Mouse (Mus musculus) c-Kit-positive CD71-positive TER-119-positive erythroid progenitor cells, embryonic 14.5 days (primary cell): ENCODE measurements around the gene Sync.
A peak's percentile ranks its signal among the peaks of the same experiment; 100 is the strongest.

Experiments used
- DNase-seq: peaks from one replicate; pipeline ENCODE4 v3.0.0-alpha.2; 2013; ENCODE audit warnings: low spot score

Gene Sync

GRCm38 (mm10) chr4:129263225-129264021 lies 24.0 kb upstream of the Sync start:
- peak; percentile 73 for DNase-seq

- DNase-seq: no peak
Measured at GRCm38 (mm10) chr4:129266191-129266590, 21.2 kb upstream of the Sync start.

- DNase-seq: no peak
Measured at GRCm38 (mm10) chr4:129266821-129267220, 20.6 kb upstream of the Sync start.

DNA sequence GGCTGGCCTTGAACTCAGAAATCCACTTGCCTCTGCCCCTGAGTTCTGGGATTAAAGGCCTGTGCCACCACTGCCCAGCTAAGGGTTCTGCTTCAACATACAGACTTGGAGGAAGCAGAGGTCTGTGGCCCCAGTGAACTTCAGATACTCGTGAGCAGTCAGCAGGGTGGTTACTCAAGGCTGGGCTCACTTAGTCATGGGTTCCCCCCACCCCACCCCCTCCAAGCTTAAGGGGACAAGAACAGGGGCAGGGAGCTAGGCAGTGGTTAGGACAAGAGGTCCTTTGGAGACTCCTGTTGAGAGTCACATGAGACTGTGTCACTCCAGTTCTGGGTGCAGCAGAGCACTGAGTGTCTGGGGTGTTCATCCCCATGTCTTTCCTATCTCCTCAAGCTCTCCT lies 18.7 kb upstream of the Sync start:
- no peak for DNase-seq

GRCm38 (mm10) chr4:129271991-129272755 lies 15.2 kb upstream of the Sync start:
- DNase-seq: no peak

DNA sequence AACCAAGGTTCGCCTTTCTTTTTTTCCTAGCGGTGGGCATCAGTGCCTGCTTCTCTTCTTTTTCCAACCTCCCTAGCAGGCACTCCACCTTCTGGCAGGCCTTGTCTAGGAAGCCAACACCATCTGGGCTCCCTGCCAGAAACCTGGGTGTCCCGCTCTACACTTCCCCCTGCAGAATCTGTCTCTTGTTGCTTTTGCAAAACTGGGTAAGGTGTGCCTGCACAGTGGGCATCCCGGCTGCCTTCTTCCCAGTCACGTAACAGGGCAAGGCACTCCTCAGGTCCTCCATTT lies 14.7 kb upstream of the Sync start:
- no peak for DNase-seq

GRCm38 (mm10) chr4:129276453-129276865 lies 11.0 kb upstream of the Sync start:
- peak; percentile 93 for DNase-seq

DNA sequence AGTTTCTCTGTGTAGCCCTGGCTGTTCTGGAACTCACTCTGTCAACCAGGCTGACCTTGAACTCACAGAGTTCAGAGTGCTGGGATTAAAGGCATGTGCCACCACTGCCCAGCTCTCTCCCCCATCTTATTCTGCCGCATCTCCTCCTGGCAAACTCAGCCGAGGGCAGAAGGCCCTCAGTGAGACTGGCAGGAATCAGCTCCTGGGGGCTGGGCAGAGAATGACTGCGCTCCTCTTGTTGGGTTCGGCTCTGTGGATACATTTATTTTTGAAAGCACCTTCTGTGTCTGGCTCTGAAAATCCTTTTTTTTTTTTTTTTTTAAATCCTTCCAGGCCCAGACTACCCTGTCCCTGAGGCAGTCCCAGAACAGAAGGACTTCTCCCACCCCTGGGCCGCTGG lies 4.6 kb upstream of the Sync start:
- no peak for DNase-seq

GRCm38 (mm10) chr4:129283226-129283625 lies 4.2 kb upstream of the Sync start:
- DNase-seq: no peak

- DNase-seq: no peak
Measured at GRCm38 (mm10) chr4:129284685-129285084, 2.7 kb upstream of the Sync start.

DNA sequence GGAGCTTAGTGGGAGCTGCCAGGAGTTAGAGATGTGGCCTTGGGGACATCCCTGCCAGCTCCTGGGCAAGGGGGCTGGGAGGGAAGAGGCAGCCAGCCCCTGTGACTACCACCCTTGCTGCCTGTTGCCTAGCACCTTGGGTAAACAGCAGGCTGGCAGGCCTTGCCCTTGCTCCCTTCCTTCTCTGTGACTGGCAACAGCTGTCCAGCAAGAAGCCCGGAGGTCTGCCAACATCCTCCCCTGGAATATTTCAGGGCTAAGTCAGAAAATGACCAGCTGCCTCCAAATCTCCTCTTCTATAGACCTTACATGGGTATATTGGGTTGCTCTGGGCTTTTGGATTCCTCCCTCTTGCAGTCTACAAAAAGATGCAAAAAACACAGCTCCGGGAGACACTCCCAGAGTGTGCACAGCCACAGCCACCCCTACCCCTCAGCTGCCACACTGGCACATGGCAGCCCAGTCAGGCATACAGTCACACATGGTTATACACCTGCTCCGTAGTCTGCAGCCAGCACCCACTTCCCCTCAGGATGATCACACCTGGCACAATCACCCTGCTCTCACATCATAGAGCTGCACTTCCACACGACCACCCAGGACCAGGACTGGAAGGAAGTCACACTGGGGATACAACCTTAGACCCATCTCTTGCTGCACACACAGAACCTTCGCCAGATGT lies 1.3 kb upstream of the Sync start:
- no peak for DNase-seq

DNA sequence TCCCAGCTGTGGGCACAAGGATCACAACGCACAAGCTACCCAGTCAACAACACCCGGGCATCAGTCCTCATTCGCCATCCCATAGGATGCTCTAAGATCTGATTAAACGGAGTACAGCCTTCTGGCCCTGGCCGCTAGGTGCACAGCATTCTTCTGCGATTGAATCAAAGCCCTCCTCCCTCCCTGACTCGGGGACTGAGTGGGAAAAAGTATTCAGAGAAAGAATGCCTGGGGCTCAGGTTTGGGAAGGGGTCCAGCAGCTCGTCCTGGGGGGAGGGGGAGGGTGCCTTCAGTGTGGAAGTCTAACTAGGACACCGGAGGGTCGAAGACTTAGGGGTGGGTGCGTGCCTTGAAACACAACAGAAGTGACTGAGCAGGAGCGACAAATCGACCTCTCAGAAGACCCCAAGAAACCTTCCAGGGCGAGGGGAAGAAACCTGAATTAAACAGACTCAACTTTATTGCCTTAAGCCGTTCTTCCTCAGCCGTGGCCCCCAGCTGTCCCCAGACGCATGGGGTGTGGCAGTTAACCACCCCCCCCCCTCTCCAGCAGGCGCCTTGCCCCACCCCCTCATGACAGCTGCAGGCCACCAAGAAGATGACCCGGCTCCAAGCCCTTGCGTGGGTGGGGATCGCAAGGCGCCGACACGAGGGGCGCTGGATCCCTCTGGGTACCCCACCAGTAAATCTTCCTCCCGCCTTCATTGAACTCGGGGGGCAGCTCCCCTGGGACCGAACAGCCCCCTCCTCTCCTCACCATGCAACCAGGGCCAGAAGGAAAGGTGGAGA lies 540 bp upstream of the Sync start:
- no peak for DNase-seq

DNA sequence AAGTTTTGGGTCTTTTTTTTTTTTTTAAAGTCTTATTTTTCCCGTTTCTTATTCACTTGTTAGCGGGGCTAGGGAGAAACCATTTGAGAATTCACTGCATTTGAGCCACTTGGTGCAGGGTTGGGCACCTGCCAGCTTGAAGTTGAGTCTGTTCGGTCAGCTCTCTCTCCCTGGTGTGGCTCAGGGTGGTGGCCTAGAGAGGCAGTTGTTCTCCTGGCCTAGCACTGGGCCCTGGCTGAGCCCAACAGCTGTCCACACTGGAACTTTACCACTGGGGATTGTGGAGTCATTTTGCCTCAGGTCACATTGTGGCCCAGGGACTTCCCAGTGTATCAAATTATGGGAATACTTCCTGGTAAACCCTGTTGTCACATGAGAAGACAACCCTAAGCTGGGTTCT lies 650 bp downstream of the Sync start:
- no peak for DNase-seq

- DNase-seq: no peak
Measured at GRCm38 (mm10) chr4:129289671-129290070, 2.3 kb downstream of the Sync start.

GRCm38 (mm10) chr4:129292831-129293230 lies 5.4 kb downstream of the Sync start:
- DNase-seq: no peak

- DNase-seq: no peak
Measured at GRCm38 (mm10) chr4:129293702-129294101, 6.3 kb downstream of the Sync start.

- no peak for DNase-seq
Measured at GRCm38 (mm10) chr4:129295188-129295587, 7.8 kb downstream of the Sync start.

GRCm38 (mm10) chr4:129296066-129296465 lies 8.6 kb downstream of the Sync start:
- DNase-seq: no peak

GRCm38 (mm10) chr4:129297724-129298123 lies 10.3 kb downstream of the Sync start:
- no peak for DNase-seq

DNA sequence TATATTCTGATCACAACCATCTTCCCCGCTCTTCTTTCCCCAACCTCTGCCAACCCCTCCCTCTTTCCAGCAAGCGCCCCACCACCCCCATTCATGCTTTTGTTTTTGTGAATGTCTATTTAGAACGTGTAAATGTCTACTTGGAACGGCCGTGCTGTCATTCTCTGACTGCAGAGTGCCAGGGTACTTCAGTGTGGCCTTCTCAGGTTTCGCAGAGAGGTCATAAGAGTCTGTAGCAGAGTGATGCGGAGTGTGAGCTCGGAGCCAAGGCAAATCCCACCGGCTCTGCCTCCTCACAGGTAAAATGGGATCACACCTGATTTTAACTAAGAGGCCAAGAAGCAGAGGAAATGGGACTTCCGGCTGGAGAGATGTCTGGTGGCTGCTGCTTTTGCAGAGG lies 11.7 kb downstream of the Sync start:
- DNase-seq: no peak

DNA sequence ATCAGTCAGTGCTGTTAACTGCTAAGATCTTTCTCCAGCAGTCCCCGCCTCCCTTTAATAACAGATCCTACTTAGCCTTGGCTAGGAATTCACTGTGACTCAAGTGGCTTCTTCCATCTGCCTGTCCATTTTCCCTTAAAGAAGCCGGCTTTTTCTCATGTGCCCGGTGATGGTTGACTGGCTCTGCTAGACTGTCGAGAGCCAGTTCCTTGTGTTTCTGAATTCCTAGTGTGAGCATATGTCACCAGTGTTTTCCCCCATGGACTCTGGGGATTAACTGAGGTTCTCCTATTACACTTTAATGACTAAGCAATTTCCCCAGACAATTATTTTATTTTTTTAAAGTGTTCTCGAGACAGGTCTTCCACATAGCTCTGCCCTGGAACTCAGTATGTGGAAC lies 16.0 kb downstream of the Sync start:
- DNase-seq: no peak

GRCm38 (mm10) chr4:129303816-129304215 lies 16.4 kb downstream of the Sync start:
- DNase-seq: no peak
